Comparison of ENCODE assay signal across 24 mouse cellular contexts in the genomic region with DNA sequence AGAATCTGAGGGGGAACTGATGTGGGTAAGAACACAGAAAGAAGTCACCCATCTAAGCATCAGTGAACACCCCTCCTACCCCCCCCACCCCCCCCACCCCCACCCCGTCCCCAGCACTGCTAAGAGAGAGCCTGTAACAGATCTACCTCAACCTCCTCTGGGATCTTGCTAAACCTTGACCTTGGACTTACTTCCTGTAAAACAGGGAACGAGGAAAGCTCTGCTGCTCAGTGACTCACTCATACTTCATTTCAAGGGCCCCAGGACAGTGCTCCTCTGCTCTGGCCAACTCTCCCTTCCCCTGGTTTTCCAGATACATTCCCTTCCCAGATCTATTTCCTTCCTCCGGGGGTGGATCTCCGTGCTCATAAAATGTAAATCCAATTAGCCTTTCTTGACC.
DNase-seq lines count a peak whose midpoint lies in the region; ATAC-seq and TF ChIP-seq lines count a peak whose summit lies in the region.
"Had no signal": no experiment of that assay in that cellular context is flagged by ENCODE, and none has a peak within 500 bp of the region (broad histone marks: within the 10 kb centered on the region; RNA-seq: fewer than 3 reads in every experiment).

No protein-coding gene starts in this region.

- no peak for TF ChIP-seq CTCF in midbrain, postnatal 0 days (IDR thresholded peaks at IDR 0.05)

- no peaks in the 10 kb centered on the region for H3K9me3 ChIP-seq in midbrain, embryonic 11.5 days (ENCODE audit: control insufficient read depth, low read length)
- no peaks in the 10 kb centered on the region for H3K9me3 ChIP-seq in midbrain, postnatal 0 days (ENCODE audit: low read length)
- H3K9me3 ChIP-seq in limb, embryonic 14.5 days (ENCODE audit: control insufficient read depth, low read length), result no peaks in the 10 kb centered on the region
- H3K9me3 ChIP-seq: embryonic facial prominence, embryonic 10.5 days; forebrain, embryonic 13.5 days; heart, embryonic 15.5 days; intestine, embryonic 15.5 days had no signal

- ATAC-seq in midbrain, embryonic 11.5 days (ENCODE audit: low FRiP score), result no peak
- no peak for ATAC-seq in midbrain, postnatal 0 days (ENCODE audit: low FRiP score)
- peak; percentile 60; the same call in 1 of the 2 replicates for ATAC-seq in limb, embryonic 14.5 days (ENCODE audit: low FRiP score, low read depth)
- ATAC-seq: forebrain, embryonic 13.5 days; forebrain, postnatal 0 days; intestine, embryonic 15.5 days; Patski had no signal

- no peaks in the 10 kb centered on the region for H3K36me3 ChIP-seq in midbrain, embryonic 11.5 days (ENCODE audit: control insufficient read depth, insufficient read depth, low read length)
- no peaks in the 10 kb centered on the region for H3K36me3 ChIP-seq in midbrain, postnatal 0 days (ENCODE audit: insufficient read depth, low read length)
- no peaks in the 10 kb centered on the region for H3K36me3 ChIP-seq in limb, embryonic 14.5 days (ENCODE audit: control insufficient read depth, insufficient read depth, low read length)
- H3K36me3 ChIP-seq: embryonic facial prominence, embryonic 10.5 days; heart, embryonic 15.5 days; intestine, embryonic 15.5 days had no signal

- WGBS in midbrain, embryonic 11.5 days, result 69% methylated on average over 4 of the region's 4 CpGs
- 55% methylated on average over 4 of the region's 4 CpGs for WGBS in midbrain, postnatal 0 days
- 25% methylated on average over 4 of the region's 4 CpGs for WGBS in limb, embryonic 14.5 days

- no peak overlapping the region for H3K27ac ChIP-seq in midbrain, embryonic 11.5 days (ENCODE audit: low read depth, low read length)
- H3K27ac ChIP-seq in midbrain, postnatal 0 days (ENCODE audit: low read depth, low read length), result no peak overlapping the region
- no peak overlapping the region for H3K27ac ChIP-seq in limb, embryonic 14.5 days (replicated peaks; ENCODE audit: low read depth, low read length)
- H3K27ac ChIP-seq: embryonic facial prominence, embryonic 10.5 days; forebrain, embryonic 13.5 days; heart, adult 2 months; heart, embryonic 15.5 days; hindbrain, embryonic 14.5 days; intestine, embryonic 15.5 days had no signal

- no peak overlapping the region for H3K4me2 ChIP-seq in midbrain, embryonic 11.5 days
- H3K4me2 ChIP-seq in midbrain, postnatal 0 days (ENCODE audit: low read depth, low read length, poor library complexity, severe bottlenecking), result no peak overlapping the region
- no peak overlapping the region for H3K4me2 ChIP-seq in limb, embryonic 14.5 days (replicated peaks; ENCODE audit: low read depth, low read length, severe bottlenecking)
- H3K4me2 ChIP-seq: forebrain, embryonic 13.5 days; heart, embryonic 11.5 days; heart, embryonic 15.5 days; hindbrain, embryonic 14.5 days; intestine, embryonic 15.5 days had no signal

- DNase-seq in adrenal gland, adult 8-10 months, result peak; percentile 24
- DNase-seq in adrenal gland, adult 18-20 months (ENCODE audit: low spot score in 2 of 2), result no peak
- peak; percentile 21 for DNase-seq in midbrain, embryonic 11.5 days (ENCODE audit: low spot score, missing footprints)
- no peak for DNase-seq in midbrain, postnatal 0 days (ENCODE audit: low spot score)
- peak; percentile 19 for DNase-seq in adrenal gland, postnatal 10 days
- DNase-seq in limb, embryonic 14.5 days (ENCODE audit: low spot score), result no peak
- no peak for DNase-seq in layer of hippocampus, adult 9-10 months (ENCODE audit: low spot score)
- DNase-seq in embryo, embryonic 11 days, result no peak
- DNase-seq: B cell, adult 2 months; cerebellum, adult 18-20 months; cerebellum, adult 9-11 months; cerebellum, postnatal 36 days; forebrain, postnatal 0 days; gastrocnemius, postnatal 14 days; heart, adult 2 months; heart, postnatal 14 days; kidney, adult 18-20 months had no signal

- no peak for TF ChIP-seq POLR2A in limb, embryonic 14.5 days (IDR thresholded peaks at IDR 0.05; ENCODE audit: borderline replicate concordance, extremely low read depth, insufficient read depth, insufficient read length)

- H3K27me3 ChIP-seq in midbrain, embryonic 11.5 days (ENCODE audit: control insufficient read depth, insufficient read depth, low read length), result no peaks in the 10 kb centered on the region
- no peaks in the 10 kb centered on the region for H3K27me3 ChIP-seq in midbrain, postnatal 0 days (ENCODE audit: insufficient read depth, low read length)
- no peaks in the 10 kb centered on the region for H3K27me3 ChIP-seq in limb, embryonic 14.5 days (ENCODE audit: control insufficient read depth, insufficient read depth, low read length)
- H3K27me3 ChIP-seq: forebrain, embryonic 13.5 days; heart, embryonic 15.5 days; intestine, embryonic 15.5 days; Patski had no signal

- H3K9ac ChIP-seq in midbrain, embryonic 11.5 days (ENCODE audit: low read length), result no peak overlapping the region
- no peak overlapping the region for H3K9ac ChIP-seq in midbrain, postnatal 0 days (replicated peaks; ENCODE audit: low read length, poor library complexity, severe bottlenecking)
- H3K9ac ChIP-seq in limb, embryonic 14.5 days (ENCODE audit: low read depth, low read length, severe bottlenecking), result no peak overlapping the region
- H3K9ac ChIP-seq: forebrain, embryonic 13.5 days; forebrain, postnatal 0 days; heart, embryonic 15.5 days; hindbrain, embryonic 14.5 days; intestine, embryonic 15.5 days had no signal

- no peaks in the 10 kb centered on the region for H3K4me1 ChIP-seq in midbrain, embryonic 11.5 days (ENCODE audit: control insufficient read depth, insufficient read depth, low read length)
- no peaks in the 10 kb centered on the region for H3K4me1 ChIP-seq in midbrain, postnatal 0 days (ENCODE audit: insufficient read depth, low read length)
- H3K4me1 ChIP-seq in limb, embryonic 14.5 days (ENCODE audit: control insufficient read depth, insufficient read depth, low read length), result 0 out of 2 replicates have a peak, but pooled peaks cover 4% of the 10 kb centered on the region
- H3K4me1 ChIP-seq: intestine, embryonic 15.5 days had no signal

- no peak overlapping the region for H3K4me3 ChIP-seq in midbrain, embryonic 11.5 days (ENCODE audit: low read depth, low read length)
- no peak overlapping the region for H3K4me3 ChIP-seq in midbrain, postnatal 0 days (ENCODE audit: low read depth, low read length)
- no peak overlapping the region for H3K4me3 ChIP-seq in limb, embryonic 14.5 days (replicated peaks; ENCODE audit: low read length)
- H3K4me3 ChIP-seq: embryonic facial prominence, embryonic 10.5 days; forebrain, embryonic 13.5 days; heart, adult 2 months; heart, embryonic 15.5 days; intestine, embryonic 15.5 days had no signal

Comparison
In these comparisons a context has a peak if more than half of its experiments do, and no peak if none do; other contexts are left out.
1. DNase-seq: peak in adrenal gland, adult 8-10 months (single experiment), midbrain, embryonic 11.5 days (single experiment) and adrenal gland, postnatal 10 days (single experiment); none in adrenal gland, adult 18-20 months (0 of 2), midbrain, postnatal 0 days (single experiment), limb, embryonic 14.5 days (single experiment), layer of hippocampus, adult 9-10 months (single experiment) and embryo, embryonic 11 days (single experiment).